Mouse (Mus musculus) ovary, postnatal 10 days (tissue): ENCODE measurements at regions not wholly inside any gene's neighbourhood (a gene's known extent, or its start where the extent isn't known, plus 50 kb on each side); places are given as distances from the start of the nearest gene placed in this dataset.

Experiments used
- DNase-seq: peaks from one replicate; pipeline ENCODE4 v3.0.0; 2022; ENCODE audit warnings: low spot score

- DNase-seq = no peak
Observed at GRCm38 (mm10) chr12:69453544-69453943, 81.3 kb upstream of the Gm9887 start.

DNA sequence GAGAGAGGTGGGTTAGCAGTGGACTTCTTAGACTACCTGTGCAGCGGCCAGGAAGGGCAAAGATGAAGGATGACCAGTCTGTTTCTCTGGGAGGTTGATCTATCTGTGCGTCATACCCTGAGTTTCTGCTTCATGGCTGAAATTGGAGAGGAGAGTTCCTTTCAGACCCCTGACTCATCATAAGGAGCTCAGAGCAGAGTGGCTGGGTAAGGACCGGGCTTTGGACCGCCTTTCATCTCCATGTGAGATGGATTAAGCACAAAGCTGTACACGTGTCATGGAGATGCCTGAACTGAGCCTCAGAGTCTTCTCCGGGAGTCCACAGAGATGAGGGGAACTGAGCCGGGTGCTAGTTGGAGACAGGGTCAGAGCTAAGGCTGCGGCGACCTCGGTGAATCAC lies 80.7 kb upstream of the Gm9887 start:
- DNase-seq = no peak

- DNase-seq = no peak
Observed at GRCm38 (mm10) chr12:69451110-69451509, 78.9 kb upstream of the Gm9887 start.

DNA sequence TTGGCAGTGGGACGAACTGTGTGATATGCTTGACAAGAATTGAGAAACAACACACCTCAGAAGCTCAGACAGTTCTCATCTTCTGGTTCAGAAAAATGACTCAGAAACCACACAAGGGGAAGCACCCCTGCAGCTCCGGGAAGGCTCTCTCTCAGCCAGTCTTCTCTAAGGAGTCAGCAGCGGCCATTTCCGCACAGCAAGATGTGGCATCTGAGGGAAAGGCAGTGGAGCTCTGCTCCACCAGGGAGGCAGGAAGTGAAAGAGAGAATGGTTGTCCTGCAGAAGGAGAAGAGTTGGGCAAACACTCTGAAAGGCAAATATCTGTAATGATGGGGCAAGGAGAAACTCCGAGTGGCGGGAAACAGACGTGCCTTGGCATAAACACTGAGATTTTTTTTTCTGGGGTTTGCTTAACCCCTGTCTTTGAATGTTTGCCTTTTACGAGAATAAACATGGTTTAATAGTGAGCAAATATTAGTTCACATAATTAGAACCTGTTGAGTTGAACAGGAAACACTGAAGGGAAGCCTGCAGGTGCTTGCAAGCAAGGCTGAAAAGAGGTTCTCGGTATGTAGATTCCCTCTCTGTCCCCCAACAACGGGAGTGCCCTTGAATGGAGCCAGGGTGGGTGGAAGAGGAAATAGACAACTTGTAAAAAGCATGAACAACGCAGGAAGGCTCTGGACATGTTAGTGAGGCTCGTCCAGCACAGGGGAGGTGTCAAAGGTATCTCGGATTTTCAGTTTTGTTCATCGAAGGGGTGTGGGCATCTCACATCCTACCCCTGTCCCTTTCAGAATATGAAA lies 75.9 kb upstream of the Gm9887 start:
- DNase-seq = no peak

GRCm38 (mm10) chr12:69447322-69447827 lies 75.1 kb upstream of the Gm9887 start:
- no peak for DNase-seq

DNA sequence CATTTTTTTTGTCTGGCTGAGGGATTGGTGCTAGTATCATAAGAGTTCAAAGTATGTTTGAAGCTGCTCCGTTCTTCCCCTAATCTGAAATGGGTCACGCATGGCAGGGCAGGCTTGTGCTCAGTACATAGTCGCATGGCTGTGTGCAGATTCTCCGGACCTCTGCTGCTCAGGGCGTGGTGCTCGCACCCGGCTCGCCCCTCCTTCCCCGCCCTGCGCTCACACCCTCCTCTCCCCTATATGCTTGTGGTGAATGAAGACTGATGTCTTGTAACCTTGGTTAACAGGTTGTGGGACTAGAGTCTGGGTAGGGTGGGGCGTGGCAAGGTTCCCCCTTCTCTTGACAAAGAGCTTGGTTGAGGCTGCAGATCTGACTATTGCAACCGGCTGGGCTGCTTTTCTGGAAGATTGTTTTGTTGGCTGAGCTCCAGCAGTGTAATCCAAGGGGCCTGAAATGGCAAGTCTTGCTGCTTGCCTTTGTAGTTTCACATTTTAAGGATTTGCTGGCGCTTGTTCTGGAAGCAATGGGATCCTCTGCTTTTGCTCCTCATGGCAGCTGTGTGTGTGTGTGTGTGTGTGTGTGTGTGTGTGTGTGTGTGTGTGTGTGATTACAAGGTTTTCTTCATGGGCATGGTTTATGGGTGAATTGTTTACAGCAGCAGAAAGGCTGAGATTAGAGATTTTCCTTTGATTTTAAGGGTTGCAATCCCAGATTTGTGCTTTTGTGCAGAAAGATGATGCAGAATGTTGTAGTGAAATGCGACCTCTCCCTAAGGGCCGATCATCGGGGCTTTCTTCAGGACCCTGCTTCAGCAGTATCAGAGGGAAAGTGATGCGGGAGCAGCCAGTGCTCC lies 74.4 kb upstream of the Gm9887 start:
- DNase-seq = peak; percentile 52

GRCm38 (mm10) chr12:69446085-69446467 lies 73.8 kb upstream of the Gm9887 start:
- DNase-seq = no peak

GRCm38 (mm10) chr12:69442321-69442720 lies 70.1 kb upstream of the Gm9887 start:
- DNase-seq = no peak

GRCm38 (mm10) chr12:69441764-69442163 lies 69.5 kb upstream of the Gm9887 start:
- no peak for DNase-seq

- no peak for DNase-seq
Observed at GRCm38 (mm10) chr12:69438271-69438670, 66.0 kb upstream of the Gm9887 start.

- no peak for DNase-seq
Observed at GRCm38 (mm10) chr12:69436839-69437501, 64.7 kb upstream of the Gm9887 start.

- no peak for DNase-seq
Observed at GRCm38 (mm10) chr12:69434315-69434714, 62.1 kb upstream of the Gm9887 start.

DNA sequence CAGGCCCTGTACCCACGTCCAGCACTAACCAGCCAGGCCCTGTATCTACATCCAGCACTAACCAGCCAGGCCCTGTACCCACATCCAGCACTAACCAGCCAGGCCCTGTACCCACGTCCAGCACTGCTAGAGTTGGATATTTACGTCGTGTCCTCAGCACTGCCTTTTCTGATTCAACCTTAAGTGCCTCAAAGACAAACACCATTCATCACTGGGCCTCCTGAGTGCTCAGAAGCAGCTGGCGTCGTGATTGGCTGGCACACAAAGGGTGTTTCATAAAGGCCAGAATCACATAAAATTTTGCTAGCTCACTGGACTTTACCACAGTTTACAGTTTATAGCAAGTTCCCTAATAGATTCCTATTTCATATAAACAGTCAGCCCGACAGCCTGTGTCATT lies 59.8 kb upstream of the Gm9887 start:
- no peak for DNase-seq

DNA sequence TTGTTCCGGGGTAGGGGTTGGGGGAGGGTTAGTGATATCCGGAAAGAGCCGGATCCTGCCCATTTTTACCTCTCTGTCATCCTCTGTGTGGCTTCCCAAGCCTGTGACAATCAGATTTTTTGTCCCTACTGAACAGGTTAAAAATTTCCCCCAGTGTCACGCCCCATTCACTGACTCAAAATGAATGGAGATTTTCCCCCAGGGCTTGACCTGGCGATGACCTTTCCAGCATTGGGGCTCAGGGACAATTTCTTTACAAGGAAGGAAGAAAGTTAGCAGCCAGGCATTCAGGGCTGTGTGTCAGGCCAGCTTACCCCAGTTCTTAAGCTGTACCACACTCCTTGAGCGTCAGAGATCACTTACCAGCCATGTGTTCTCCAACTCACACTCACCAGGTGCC lies 55.9 kb upstream of the Gm9887 start:
- no peak for DNase-seq

- DNase-seq = no peak
Observed at GRCm38 (mm10) chr12:69425610-69426009, 53.4 kb upstream of the Gm9887 start.

- DNase-seq = no peak
Observed at GRCm38 (mm10) chr12:69424971-69425370, 52.7 kb upstream of the Gm9887 start.
